Mouse (Mus musculus) forebrain, postnatal 0 days (tissue): ENCODE measurements around the gene Tmem198. TPM values are rescaled to one million over a fixed set of nuclear protein-coding genes. Genes with fewer than 3 reads are reported as not detected.

Source experiments
- ATAC-seq: fragments of 200-750 bp; cut with Nextera tagmentation; 2 replicates; pipeline ENCODE4 v1.8.0; 2017; ENCODE audit warnings: mild to moderate bottlenecking, moderate library complexity
- DNase-seq: peaks from one replicate; pipeline ENCODE4 v3.0.0-alpha.2; 2015
- H3K27ac ChIP-seq: fragments of 300-500 bp; sonication (generic); 2 replicates; pipeline ENCODE4 v1.5.1; 2014; ENCODE audit warnings: low read depth, mild to moderate bottlenecking, antibody characterized with exemption, low read length, moderate library complexity, mixed read lengths
- H3K27me3 ChIP-seq: fragments of 300-500 bp; sonication (generic); 2 replicates; pipeline ENCODE4 v1.6.1; 2014; ENCODE audit warnings: mild to moderate bottlenecking, low read length, mixed read lengths; ENCODE audit not compliant: insufficient read depth
- H3K36me3 ChIP-seq: fragments of 300-500 bp; sonication (generic); 2 replicates; pipeline ENCODE4 v1.6.1; 2014; ENCODE audit warnings: mild to moderate bottlenecking, moderate library complexity; ENCODE audit not compliant: insufficient read depth
- H3K4me1 ChIP-seq: fragments of 300-500 bp; sonication (generic); 2 replicates; pipeline ENCODE4 v1.6.1; 2014; ENCODE audit warnings: antibody characterized with exemption; ENCODE audit not compliant: insufficient read depth
- H3K4me2 ChIP-seq: fragments of 300-500 bp; sonication (generic); 2 replicates; pipeline ENCODE4 v1.6.1; 2014; ENCODE audit warnings: low read depth, mild to moderate bottlenecking, moderate library complexity
- H3K4me3 ChIP-seq: fragments of 300-500 bp; sonication (generic); 2 replicates; pipeline ENCODE4 v1.5.1; 2014; ENCODE audit warnings: low read depth, low read length, mixed read lengths
- H3K9ac ChIP-seq: fragments of 300-500 bp; sonication (generic); 2 replicates; pipeline ENCODE4 v1.6.1; 2014; ENCODE audit warnings: mild to moderate bottlenecking
- H3K9me3 ChIP-seq: fragments of 300-500 bp; sonication (generic); 2 replicates; pipeline ENCODE4 v1.6.1; 2016; ENCODE audit warnings: low read length
- CTCF ChIP-seq: sonication (generic); IDR thresholded peaks from 2 replicates; pipeline ENCODE4 v1.5.1; 2016; ENCODE audit warnings: antibody characterized with exemption, control low read depth, low read depth
- WGBS: fragments of 180-500 bp; shearing (Covaris S2); extraction: QIAGEN DNeasy Blood & Tissue Kit; methylation state at CpG from one replicate; pipeline ENCODE4 v1.1.7; 2014; 5-methylcytosine and 5-hydroxymethylcytosine counted together
- polyA plus RNA-seq: library from polyadenylated mRNA; unstranded; fragments of >200 nt; fragmentation: Nextera tagmentation; extraction: Ambion mirVana; gene quantifications from 2 replicates; pipeline ENCODE4 v1.2.1, GENCODE M21; 2015
- total RNA-seq: library from RNA; depleted of rRNA; stranded (reverse); fragments of >200 nt; gene quantifications from 2 replicates; pipeline ENCODE4 v1.2.3, GENCODE M21; 2014

The Tmem198 gene
- total and polyA plus RNA-seq, 2 experiments from 2014 or later, result 54.8 to 61.2 TPM

DNA sequence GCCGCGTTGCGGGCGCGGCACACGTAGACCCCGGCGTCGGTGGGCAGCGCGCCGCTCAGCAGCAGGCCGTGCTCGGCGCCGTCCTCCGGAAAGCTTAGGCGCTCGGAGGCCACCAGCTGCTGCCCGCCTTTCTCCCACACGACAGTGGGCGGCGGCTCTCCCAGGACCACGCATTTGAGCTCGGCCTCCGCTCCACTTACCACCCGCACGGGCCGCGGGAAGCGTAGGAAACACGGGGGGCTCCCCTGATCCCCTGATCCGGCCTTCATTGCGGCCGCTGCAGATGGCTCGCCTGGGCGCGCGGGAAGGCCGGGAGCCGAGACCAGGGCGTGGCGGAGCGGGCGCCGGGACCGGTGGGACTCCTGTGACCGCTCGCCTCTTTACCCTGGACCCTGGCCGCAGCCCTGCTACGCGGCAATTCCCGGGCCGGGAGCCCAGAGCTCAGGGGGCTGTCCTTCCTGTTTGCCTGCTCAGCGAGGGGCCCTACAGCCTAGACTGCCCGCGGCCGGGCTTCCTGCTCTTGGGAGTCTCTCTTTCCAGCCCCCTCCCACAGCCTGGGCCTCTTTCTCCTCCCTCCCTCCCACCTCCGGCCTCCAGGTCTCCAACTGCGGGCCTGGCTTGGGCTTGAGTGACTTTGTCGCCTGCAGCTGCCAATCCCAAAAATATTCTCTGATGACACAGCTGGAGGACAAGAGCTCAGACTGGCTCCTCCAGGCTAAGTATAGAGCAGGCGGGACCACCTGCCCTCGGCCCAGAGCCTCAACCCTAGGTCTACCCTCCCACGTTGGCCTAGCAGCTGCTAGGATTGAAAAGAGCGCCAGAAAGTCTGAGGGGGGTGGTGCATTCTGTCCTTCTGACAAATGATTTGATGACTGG, 26.9 kb downstream of the Tmem198 start, which contains the start of gene Obsl1:
Gene Obsl1, minus strand, starts transcription at position 497 of the 876 bp plus-strand sequence.
- peak; percentile 68 for DNase-seq
- WGBS, result 3% methylated on average over 64 of the region's 65 CpGs
- H3K9me3 ChIP-seq, result no peaks in the 10 kb centered on the region
- peak within 1 kb of the TSS; percentile 88 for H3K27ac ChIP-seq
- TF ChIP-seq CTCF, result no peak
- H3K4me2 ChIP-seq, result peak within 1 kb of the TSS; percentile 94
- peak within 1 kb of the TSS; percentile 82 for H3K4me3 ChIP-seq
- H3K27me3 ChIP-seq, result no peaks in the 10 kb centered on the region
- H3K9ac ChIP-seq, result peak within 1 kb of the TSS; percentile 95
- peaks cover 8% of the 10 kb centered on the region for H3K36me3 ChIP-seq
- peaks cover 9% of the 10 kb centered on the region; the same call in 1 of the 2 replicates for H3K4me1 ChIP-seq
- ATAC-seq, result peak; percentile 69

DNA sequence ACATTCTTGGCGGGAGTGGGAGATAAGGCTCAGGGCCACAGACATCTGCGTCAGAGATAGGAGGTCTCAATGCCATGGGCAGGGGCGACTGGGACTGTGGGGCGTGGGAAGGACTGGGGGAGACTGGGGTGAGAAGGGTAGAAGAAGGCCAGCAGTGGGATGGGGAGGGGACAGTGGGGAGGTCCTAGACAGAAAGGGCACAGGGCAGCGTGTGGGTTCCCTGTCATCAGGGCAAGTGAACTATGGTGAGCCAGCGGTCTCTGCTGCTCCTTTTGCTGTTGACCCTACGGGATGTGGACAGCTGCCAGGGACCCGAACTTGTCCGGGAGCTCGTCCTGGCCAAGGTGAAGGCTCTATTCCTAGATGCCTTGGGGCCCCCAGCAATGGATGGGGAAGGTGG, 27.7 kb downstream of the Tmem198 start, which contains the start of gene Inha:
Gene Inha, plus strand, starts transcription at position 72 of the 400 bp plus-strand sequence.
- no peak for ATAC-seq
- TF ChIP-seq CTCF, result no peak

DNA sequence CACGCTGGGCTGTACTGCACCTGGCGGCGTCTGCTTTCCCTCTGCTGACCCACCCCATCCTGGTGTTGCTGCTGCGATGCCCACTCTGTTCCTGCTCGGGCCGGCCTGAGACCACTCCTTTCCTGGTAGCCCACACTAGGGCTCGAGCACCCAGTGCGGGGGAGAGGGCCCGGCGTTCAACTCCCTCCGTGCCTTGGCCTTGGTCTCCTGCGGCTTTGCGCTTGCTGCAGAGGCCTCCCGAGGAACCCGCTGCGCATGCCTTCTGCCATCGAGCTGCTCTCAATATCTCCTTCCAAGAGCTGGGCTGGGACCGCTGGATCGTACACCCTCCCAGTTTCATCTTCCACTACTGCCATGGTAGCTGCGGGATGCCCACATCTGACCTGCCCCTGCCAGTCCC, 30.3 kb downstream of the Tmem198 start:
- Histone ChIP-seq H3K4me1 (peaks cover 5% of the 10 kb centered on the region; the same call in 1 of the 2 replicates), H3K4me3 (no peak overlapping the region), H3K4me2 (no peak overlapping the region), H3K9me3 (no peaks in the 10 kb centered on the region), H3K9ac (no peak overlapping the region), H3K36me3 (no peaks in the 10 kb centered on the region), H3K27ac (no peak overlapping the region), H3K27me3 (no peaks in the 10 kb centered on the region)
- WGBS, result 58% methylated on average over 20 of the region's 20 CpGs
- DNase-seq, result no peak
- no peak for TF ChIP-seq CTCF
- no peak for ATAC-seq

More for the DNA sequence above, 27.7 kb downstream of the Tmem198 start, which contains the start of gene Inha:
- no peaks in the 10 kb centered on the region for H3K27me3 ChIP-seq
- peak within 1 kb of the TSS; percentile 94 for H3K4me2 ChIP-seq
- 81% methylated on average over 10 of the region's 10 CpGs for WGBS
- DNase-seq, result no peak
- H3K36me3 ChIP-seq, result no peaks in the 10 kb centered on the region; the same call in 1 of the 2 replicates
- H3K9ac ChIP-seq, result peak within 1 kb of the TSS; percentile 95
- peak within 1 kb of the TSS; percentile 82 for H3K4me3 ChIP-seq
- peaks cover 9% of the 10 kb centered on the region; the same call in 1 of the 2 replicates for H3K4me1 ChIP-seq
- H3K27ac ChIP-seq, result peak within 1 kb of the TSS; percentile 88
- H3K9me3 ChIP-seq, result no peaks in the 10 kb centered on the region

DNA sequence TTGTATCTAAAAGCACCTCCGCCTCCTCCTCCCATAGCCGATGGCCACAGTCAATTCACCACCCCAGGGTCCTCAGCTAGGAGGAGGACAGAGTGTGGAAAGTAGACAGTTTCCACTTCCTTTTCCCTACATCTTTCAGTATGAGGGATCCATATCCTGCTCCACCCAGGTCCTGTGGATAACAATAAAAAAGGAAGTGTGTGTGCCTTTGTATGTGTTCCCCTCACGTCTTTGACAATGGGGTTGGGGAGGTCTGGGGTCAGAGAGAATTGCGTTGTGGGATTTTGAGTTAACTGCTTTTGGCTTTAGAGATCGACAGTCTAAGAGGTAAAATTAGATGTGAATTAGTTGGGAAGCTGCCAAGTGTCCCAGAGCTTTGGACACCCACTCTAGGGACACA, 30.8 kb downstream of the Tmem198 start:
- TF ChIP-seq CTCF, result no peak
- no peak overlapping the region for H3K9ac ChIP-seq
- H3K4me3 ChIP-seq, result no peak overlapping the region
- ATAC-seq (no peak), DNase-seq (no peak)
- H3K9me3 ChIP-seq, result no peaks in the 10 kb centered on the region
- H3K4me1 ChIP-seq, result no peaks in the 10 kb centered on the region
- no peak overlapping the region for H3K27ac ChIP-seq
- H3K36me3 ChIP-seq, result no peaks in the 10 kb centered on the region
- WGBS, result 72% methylated on average over 5 of the region's 5 CpGs
- no peak overlapping the region for H3K4me2 ChIP-seq
- H3K27me3 ChIP-seq, result no peaks in the 10 kb centered on the region

DNA sequence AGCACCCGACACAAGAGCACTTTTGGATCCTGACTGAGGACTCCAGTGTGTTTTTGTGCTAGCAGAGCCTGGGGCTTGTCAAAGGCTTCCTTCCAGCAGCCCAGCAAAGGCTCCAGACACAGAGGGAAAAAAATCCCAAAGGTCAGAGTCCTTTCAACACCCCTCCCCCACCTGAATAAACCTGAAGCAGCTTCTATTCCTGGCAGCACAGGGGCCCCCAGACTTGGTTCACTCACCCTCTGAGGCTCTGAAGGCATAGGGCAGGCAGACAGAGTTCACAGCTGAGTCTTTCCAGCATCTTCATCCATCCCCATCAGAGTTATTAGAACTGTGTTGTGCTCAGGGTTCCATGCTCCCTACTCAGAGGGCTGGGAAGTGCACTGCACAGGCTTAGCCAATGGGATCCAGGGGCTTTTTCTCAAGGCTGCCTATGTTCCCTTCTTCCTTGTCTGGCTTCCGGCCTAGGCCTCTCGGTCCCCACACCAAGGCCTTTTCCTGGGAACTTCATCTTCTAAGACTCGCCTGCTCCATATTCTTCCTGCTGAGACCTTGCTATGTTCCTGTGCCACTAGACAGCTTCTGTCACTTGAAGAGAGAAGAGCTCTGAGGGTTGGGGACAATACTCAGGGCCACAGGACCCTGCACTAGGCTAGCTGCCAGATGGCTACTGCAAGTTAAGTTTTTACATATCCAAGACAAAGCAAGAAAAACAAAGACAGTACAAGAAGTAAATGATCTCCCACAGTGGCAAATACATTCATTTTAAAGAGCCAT, 32.3 kb downstream of the Tmem198 start:
- no peaks in the 10 kb centered on the region for H3K4me1 ChIP-seq
- H3K4me3 ChIP-seq, result no peak overlapping the region
- H3K9me3 ChIP-seq, result no peaks in the 10 kb centered on the region
- H3K4me2 ChIP-seq, result no peak overlapping the region
- no peak overlapping the region for H3K9ac ChIP-seq
- no peaks in the 10 kb centered on the region for H3K36me3 ChIP-seq
- TF ChIP-seq CTCF, result no peak
- ATAC-seq (no peak), DNase-seq (no peak)
- no peak overlapping the region for H3K27ac ChIP-seq
- 61% methylated on average over 4 of the region's 4 CpGs for WGBS
- no peaks in the 10 kb centered on the region for H3K27me3 ChIP-seq

DNA sequence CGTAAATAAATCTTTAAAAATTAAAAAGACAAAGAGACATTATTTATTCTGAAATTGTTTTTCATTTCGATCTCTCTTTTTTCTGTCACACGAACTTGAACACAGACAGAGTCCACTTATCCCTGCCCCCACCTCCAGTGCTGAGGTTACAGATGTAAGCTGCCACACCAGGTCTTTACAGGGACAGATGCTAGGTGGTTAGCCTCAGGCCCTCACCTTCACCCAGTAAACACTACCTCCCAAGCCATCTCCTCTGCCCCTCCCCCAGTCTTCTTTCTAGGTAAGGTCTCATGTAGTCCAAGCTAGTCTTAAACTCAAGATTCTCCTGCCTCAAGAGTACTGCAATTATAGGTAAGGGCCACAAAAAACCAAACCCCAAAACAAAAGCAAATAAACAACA, 33.2 kb downstream of the Tmem198 start:
- no peak for TF ChIP-seq CTCF
- no peaks in the 10 kb centered on the region for H3K9me3 ChIP-seq
- DNase-seq (no peak), ATAC-seq (no peak)
- no peak overlapping the region for H3K4me2 ChIP-seq
- H3K4me3 ChIP-seq, result no peak overlapping the region
- H3K27ac ChIP-seq, result no peak overlapping the region
- H3K36me3 ChIP-seq, result no peaks in the 10 kb centered on the region
- 93% methylated on average over 3 of the region's 3 CpGs for WGBS
- H3K9ac ChIP-seq, result no peak overlapping the region
- H3K27me3 ChIP-seq, result no peaks in the 10 kb centered on the region
- no peaks in the 10 kb centered on the region for H3K4me1 ChIP-seq
